Mouse (Mus musculus) forebrain, embryonic 11.5 days (tissue): ENCODE measurements at regions not wholly inside any gene's neighbourhood (a gene's known extent, or its start where the extent isn't known, plus 50 kb on each side); places are given as distances from the start of the nearest gene placed in this dataset.

ENCODE experiments used
- ATAC-seq: fragments of 200-750 bp; cut with Nextera tagmentation; replicated peaks from 2 replicates; pipeline ENCODE4 v1.8.0; 2017; ENCODE audit warnings: moderate TSS enrichment; ENCODE audit not compliant: low FRiP score
- DNase-seq: peaks from one replicate; pipeline ENCODE4 v3.0.0-alpha.2; 2017; ENCODE audit warnings: low spot score
- H3K27ac ChIP-seq: fragments of 300-500 bp; sonication (generic); 2 replicates; pipeline ENCODE4 v1.5.1; 2014; ENCODE audit warnings: low read depth, low read length
- H3K27me3 ChIP-seq: fragments of 300-500 bp; sonication (generic); 2 replicates; pipeline ENCODE4 v1.6.1; 2014; ENCODE audit warnings: mild to moderate bottlenecking, low read length, mixed read lengths; ENCODE audit not compliant: control insufficient read depth, insufficient read depth
- H3K36me3 ChIP-seq: fragments of 300-500 bp; sonication (generic); 2 replicates; pipeline ENCODE4 v1.6.1; 2014; ENCODE audit warnings: mild to moderate bottlenecking, low read length, moderate library complexity, mixed read lengths; ENCODE audit not compliant: control insufficient read depth, insufficient read depth
- H3K4me1 ChIP-seq: fragments of 300-500 bp; sonication (generic); replicated peaks from 2 replicates; pipeline ENCODE4 v1.6.1; 2014; ENCODE audit warnings: low read length, mixed read lengths; ENCODE audit not compliant: control insufficient read depth, insufficient read depth
- H3K4me2 ChIP-seq: fragments of 300-500 bp; sonication (generic); 2 replicates; pipeline ENCODE4 v1.6.1; 2014; ENCODE audit warnings: low read depth, mild to moderate bottlenecking, low read length, moderate library complexity, mixed read lengths; ENCODE audit not compliant: severe bottlenecking
- H3K4me3 ChIP-seq: fragments of 300-500 bp; sonication (generic); 2 replicates; pipeline ENCODE4 v1.5.1; 2014; ENCODE audit warnings: low read depth, low read length
- H3K9ac ChIP-seq: fragments of 300-500 bp; sonication (generic); 2 replicates; pipeline ENCODE4 v1.6.1; 2014; ENCODE audit warnings: low read length
- H3K9me3 ChIP-seq: fragments of 300-500 bp; sonication (generic); 2 replicates; pipeline ENCODE4 v1.6.1; 2016; ENCODE audit warnings: low read length, mixed read lengths; ENCODE audit not compliant: control insufficient read depth
- WGBS: fragments of 180-500 bp; shearing (Covaris S2); extraction: QIAGEN DNeasy Blood & Tissue Kit; methylation state at CpG from one replicate; pipeline ENCODE4 v1.1.7; 2014; 5-methylcytosine and 5-hydroxymethylcytosine counted together

GRCm38 (mm10) chr13:101914691-101915541 lies 146.9 kb upstream of the Pik3r1 start:
- DNase-seq (no peak), ATAC-seq (no peak)
- H3K4me1 ChIP-seq: no peaks in the 10 kb centered on the region
- H3K9me3 ChIP-seq: no peaks in the 10 kb centered on the region
- H3K27ac ChIP-seq: no peak overlapping the region
- no peak overlapping the region for H3K9ac ChIP-seq
- H3K4me3 ChIP-seq: no peak overlapping the region
- H3K27me3 ChIP-seq: no peaks in the 10 kb centered on the region
- no peaks in the 10 kb centered on the region for H3K36me3 ChIP-seq
- H3K4me2 ChIP-seq: no peak overlapping the region
- 66% methylated on average over 5 of the region's 5 CpGs for WGBS

GRCm38 (mm10) chr13:101915542-101915941 lies 147.5 kb upstream of the Pik3r1 start:
- H3K9me3 ChIP-seq: no peaks in the 10 kb centered on the region
- ATAC-seq (no peak), DNase-seq (no peak)
- no peaks in the 10 kb centered on the region for H3K4me1 ChIP-seq
- no peaks in the 10 kb centered on the region for H3K36me3 ChIP-seq
- H3K4me2 ChIP-seq: no peak overlapping the region
- no peak overlapping the region for H3K4me3 ChIP-seq
- H3K9ac ChIP-seq: no peak overlapping the region
- H3K27ac ChIP-seq: no peak overlapping the region
- 48% methylated on average over 6 of the region's 6 CpGs for WGBS
- no peaks in the 10 kb centered on the region for H3K27me3 ChIP-seq

- Histone ChIP-seq H3K4me1 (no peaks in the 10 kb centered on the region), H3K27me3 (no peaks in the 10 kb centered on the region), H3K4me3 (no peak overlapping the region), H3K9ac (no peak overlapping the region), H3K27ac (no peak overlapping the region), H3K4me2 (no peak overlapping the region), H3K36me3 (no peaks in the 10 kb centered on the region), H3K9me3 (no peaks in the 10 kb centered on the region)
- DNase-seq: no peak
- 62% methylated on average over 6 of the region's 6 CpGs for WGBS
- no peak for ATAC-seq
Measured at GRCm38 (mm10) chr13:101915948-101916594, 148.1 kb upstream of the Pik3r1 start.

- no peak overlapping the region for H3K4me3 ChIP-seq
- no peak overlapping the region for H3K9ac ChIP-seq
- H3K4me2 ChIP-seq: no peak overlapping the region
- H3K36me3 ChIP-seq: no peaks in the 10 kb centered on the region
- no peaks in the 10 kb centered on the region for H3K9me3 ChIP-seq
- ATAC-seq: no peak
- no peak for DNase-seq
- H3K27ac ChIP-seq: no peak overlapping the region
- 96% methylated on average over 5 of the region's 5 CpGs for WGBS
- H3K4me1 ChIP-seq: no peaks in the 10 kb centered on the region
- H3K27me3 ChIP-seq: no peaks in the 10 kb centered on the region
Measured at GRCm38 (mm10) chr13:101916876-101917275, 148.9 kb upstream of the Pik3r1 start.

- no peaks in the 10 kb centered on the region for H3K4me1 ChIP-seq
- WGBS: 72% methylated on average over 3 of the region's 3 CpGs
- no peaks in the 10 kb centered on the region for H3K27me3 ChIP-seq
- H3K4me2 ChIP-seq: no peak overlapping the region
- H3K9me3 ChIP-seq: no peaks in the 10 kb centered on the region
- H3K4me3 ChIP-seq: no peak overlapping the region
- H3K9ac ChIP-seq: no peak overlapping the region
- no peak overlapping the region for H3K27ac ChIP-seq
- DNase-seq: no peak
- no peaks in the 10 kb centered on the region for H3K36me3 ChIP-seq
- ATAC-seq: no peak
Measured at GRCm38 (mm10) chr13:101918185-101918584, 150.2 kb upstream of the Pik3r1 start.

- H3K36me3 ChIP-seq: no peaks in the 10 kb centered on the region
- WGBS: 92% methylated on average over 5 of the region's 5 CpGs
- no peak overlapping the region for H3K27ac ChIP-seq
- no peaks in the 10 kb centered on the region for H3K27me3 ChIP-seq
- H3K4me3 ChIP-seq: no peak overlapping the region
- H3K9ac ChIP-seq: no peak overlapping the region
- no peak overlapping the region for H3K4me2 ChIP-seq
- ATAC-seq: no peak
- no peak for DNase-seq
- H3K4me1 ChIP-seq: no peaks in the 10 kb centered on the region
- H3K9me3 ChIP-seq: no peaks in the 10 kb centered on the region
Measured at GRCm38 (mm10) chr13:101919266-101919665, 151.2 kb upstream of the Pik3r1 start.

GRCm38 (mm10) chr13:101920384-101920783 lies 152.4 kb upstream of the Pik3r1 start:
- no peak overlapping the region for H3K9ac ChIP-seq
- H3K4me1 ChIP-seq: no peaks in the 10 kb centered on the region
- ATAC-seq (no peak), DNase-seq (no peak)
- H3K36me3 ChIP-seq: no peaks in the 10 kb centered on the region
- 86% methylated on average over 3 of the region's 3 CpGs for WGBS
- H3K9me3 ChIP-seq: no peaks in the 10 kb centered on the region
- no peak overlapping the region for H3K4me2 ChIP-seq
- no peak overlapping the region for H3K4me3 ChIP-seq
- no peak overlapping the region for H3K27ac ChIP-seq
- no peaks in the 10 kb centered on the region for H3K27me3 ChIP-seq

- 95% methylated on average over 2 of the region's 2 CpGs for WGBS
Measured at GRCm38 (mm10) chr13:101924637-101925036, 156.6 kb upstream of the Pik3r1 start.

GRCm38 (mm10) chr13:101931264-101931663 lies 163.2 kb upstream of the Pik3r1 start:
- H3K36me3 ChIP-seq: no peaks in the 10 kb centered on the region
- no peak overlapping the region for H3K4me3 ChIP-seq
- no peak overlapping the region for H3K27ac ChIP-seq
- H3K9ac ChIP-seq: no peak overlapping the region
- DNase-seq (no peak), ATAC-seq (no peak)
- no peaks in the 10 kb centered on the region for H3K9me3 ChIP-seq
- WGBS: 92% methylated on average over 4 of the region's 4 CpGs
- H3K4me2 ChIP-seq: no peak overlapping the region
- H3K4me1 ChIP-seq: no peaks in the 10 kb centered on the region
- H3K27me3 ChIP-seq: no peaks in the 10 kb centered on the region

More at GRCm38 (mm10) chr13:101924637-101925036, 156.6 kb upstream of the Pik3r1 start:
- Histone ChIP-seq H3K9ac (no peak overlapping the region), H3K9me3 (no peaks in the 10 kb centered on the region), H3K36me3 (no peaks in the 10 kb centered on the region), H3K4me1 (no peaks in the 10 kb centered on the region), H3K4me3 (no peak overlapping the region), H3K27ac (no peak overlapping the region), H3K4me2 (no peak overlapping the region), H3K27me3 (no peaks in the 10 kb centered on the region)
- no peak for ATAC-seq
- no peak for DNase-seq
